Mouse (Mus musculus): ENCODE data around the gene Dnah8.

The Dnah8 gene

GRCm38 (mm10) chr17:30877456-30877855, 253.3 kb downstream of the Dnah8 start:
- no peak for DNase-seq (ENCODE audit: low read depth, low spot score)

GRCm38 (mm10) chr17:30878626-30879025, 254.5 kb downstream of the Dnah8 start:
- DNase-seq (ENCODE audit: low read depth, low spot score) = no peak

- DNase-seq (ENCODE audit: low read depth, low spot score) = no peak
Observed at GRCm38 (mm10) chr17:30880391-30880790, 256.2 kb downstream of the Dnah8 start.

- DNase-seq (ENCODE audit: low read depth, low spot score) = no peak
Observed at GRCm38 (mm10) chr17:30881001-30881400, 256.8 kb downstream of the Dnah8 start.

- DNase-seq (ENCODE audit: low read depth, low spot score) = no peak
Observed at GRCm38 (mm10) chr17:30882206-30882605, 258.1 kb downstream of the Dnah8 start.

GRCm38 (mm10) chr17:30883534-30883933, 259.4 kb downstream of the Dnah8 start:
- no peak for DNase-seq (ENCODE audit: low read depth, low spot score)

GRCm38 (mm10) chr17:30892086-30892485, 267.9 kb downstream of the Dnah8 start:
- DNase-seq (ENCODE audit: low read depth, low spot score) = no peak

- no peak for DNase-seq (ENCODE audit: low read depth, low spot score)
Observed at GRCm38 (mm10) chr17:30892730-30893129, 268.6 kb downstream of the Dnah8 start.

- no peak for DNase-seq (ENCODE audit: low read depth, low spot score)
Observed at GRCm38 (mm10) chr17:30897075-30897474, 272.9 kb downstream of the Dnah8 start.

GRCm38 (mm10) chr17:30901627-30902026, 277.5 kb downstream of the Dnah8 start, which contains the start of gene Glp1r:
Glp1r (plus strand) TSS chr17:30901817.
- DNase-seq (ENCODE audit: low read depth, low spot score) = no peak

GRCm38 (mm10) chr17:30904096-30904495, 279.9 kb downstream of the Dnah8 start:
- no peak for DNase-seq (ENCODE audit: low read depth, low spot score)

GRCm38 (mm10) chr17:30907577-30907976, 283.4 kb downstream of the Dnah8 start:
- DNase-seq (ENCODE audit: low read depth, low spot score) = no peak

- DNase-seq (ENCODE audit: low read depth, low spot score) = no peak
Observed at GRCm38 (mm10) chr17:30910866-30911731, 286.9 kb downstream of the Dnah8 start.

GRCm38 (mm10) chr17:30911732-30912088, 287.6 kb downstream of the Dnah8 start:
- no peak for DNase-seq (ENCODE audit: low read depth, low spot score)

GRCm38 (mm10) chr17:30912536-30912935, 288.4 kb downstream of the Dnah8 start:
- DNase-seq (ENCODE audit: low read depth, low spot score) = no peak

GRCm38 (mm10) chr17:30914264-30914663, 290.1 kb downstream of the Dnah8 start:
- no peak for DNase-seq (ENCODE audit: low read depth, low spot score)

- DNase-seq (ENCODE audit: low read depth, low spot score) = no peak
Observed at GRCm38 (mm10) chr17:30923566-30923965, 299.4 kb downstream of the Dnah8 start.

Data from retina, postnatal 7 days (tissue).